Mouse (Mus musculus) brain, embryonic 14.5 days (tissue): ENCODE results near the gene Cenpx.

Source experiments
- CTCF ChIP-seq: fragments of 200-500 bp; IDR thresholded peaks from 2 replicates; pipeline ENCODE4 v1.5.1; 2012; ENCODE audit warnings: inconsistent platforms, mild to moderate bottlenecking, moderate library complexity, borderline replicate concordance; ENCODE audit not compliant: insufficient read depth, insufficient read length; ENCODE audit errors: extremely low read depth
- POLR2A ChIP-seq: fragments of 200-500 bp; IDR thresholded peaks from 2 replicates; pipeline ENCODE4 v1.6.1; 2012; ENCODE audit warnings: mild to moderate bottlenecking, inconsistent platforms, borderline replicate concordance; ENCODE audit not compliant: poor library complexity, insufficient read depth, insufficient read length, severe bottlenecking; ENCODE audit errors: extremely low read depth

GRCm38 (mm10) chr11:120730331-120730870 is 16.9 kb upstream of the Cenpx start:
- no peak for TF ChIP-seq POLR2A
- no peak for TF ChIP-seq CTCF
